Mouse (Mus musculus): ENCODE results near the gene Gm10959.

DNA sequence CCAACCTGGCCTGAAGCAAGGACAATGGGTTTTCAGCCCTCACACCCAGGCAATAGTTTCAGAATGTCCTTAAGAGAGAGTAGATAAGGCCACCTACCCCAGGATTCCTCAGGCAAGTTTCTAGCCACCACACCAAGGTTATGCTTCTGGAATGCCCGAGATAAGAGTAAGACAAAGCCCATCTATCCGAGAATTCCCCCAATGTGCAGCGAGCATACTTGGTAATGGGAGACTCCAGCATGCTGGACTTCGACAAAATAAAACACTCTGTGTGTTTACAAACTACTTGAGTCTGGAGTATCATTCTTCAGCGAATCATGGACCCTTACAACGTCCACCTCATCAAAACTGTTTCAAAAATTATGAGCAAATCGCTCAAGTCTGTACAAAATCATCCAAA is 4.0 kb upstream of the Gm10959 start:
- TF ChIP-seq POLR2A (IDR thresholded peaks at IDR 0.05; ENCODE audit: low read depth, low read length): no peak
- TF ChIP-seq CTCF (IDR thresholded peaks at IDR 0.05; ENCODE audit: borderline replicate concordance, insufficient read depth, low read length): no peak
